Mouse (Mus musculus) neural tube, embryonic 11.5 days (tissue): ENCODE data around the gene Rom1. TPM values are rescaled to one million over a fixed set of nuclear protein-coding genes. Genes with fewer than 3 reads are reported as not detected.
A peak's percentile ranks its signal among the peaks of the same experiment; 100 is the strongest.

ENCODE experiments used
- ATAC-seq: fragments of 200-750 bp; cut with Nextera tagmentation; 2 replicates; pipeline ENCODE4 v1.8.0; 2017; ENCODE audit warnings: moderate number of reproducible peaks, mild to moderate bottlenecking, moderate TSS enrichment, moderate library complexity; ENCODE audit not compliant: insufficient read depth, low FRiP score, low TSS enrichment
- DNase-seq: peaks from one replicate; pipeline ENCODE4 v3.0.0-alpha.2; 2015; ENCODE audit warnings: low spot score
- H3K27ac ChIP-seq: fragments of 300-500 bp; sonication (generic); 2 replicates; pipeline ENCODE4 v1.5.1; 2014; ENCODE audit warnings: low read depth, mild to moderate bottlenecking, low read length
- H3K27me3 ChIP-seq: fragments of 300-500 bp; sonication (generic); 2 replicates; pipeline ENCODE4 v1.6.1; 2014; ENCODE audit warnings: mild to moderate bottlenecking, low read length, mixed read lengths; ENCODE audit not compliant: control insufficient read depth, insufficient read depth
- H3K36me3 ChIP-seq: fragments of 300-500 bp; sonication (generic); 2 replicates; pipeline ENCODE4 v1.6.1; 2014; ENCODE audit warnings: mild to moderate bottlenecking, low read length, moderate library complexity, mixed read lengths; ENCODE audit not compliant: control insufficient read depth, insufficient read depth
- H3K4me1 ChIP-seq: fragments of 300-500 bp; sonication (generic); 2 replicates; pipeline ENCODE4 v1.6.1; 2014; ENCODE audit warnings: low read length, mixed read lengths; ENCODE audit not compliant: control insufficient read depth, insufficient read depth
- H3K4me2 ChIP-seq: fragments of 300-500 bp; sonication (generic); 2 replicates; pipeline ENCODE4 v1.6.1; 2014; ENCODE audit warnings: low read depth, mild to moderate bottlenecking, moderate library complexity
- H3K4me3 ChIP-seq: fragments of 300-500 bp; sonication (generic); 2 replicates; pipeline ENCODE4 v1.5.1; 2014; ENCODE audit warnings: low read depth, low read length
- H3K9ac ChIP-seq: fragments of 300-500 bp; sonication (generic); 2 replicates; pipeline ENCODE4 v1.6.1; 2014; ENCODE audit warnings: mild to moderate bottlenecking, low read length
- H3K9me3 ChIP-seq: fragments of 300-500 bp; sonication (generic); 2 replicates; pipeline ENCODE4 v1.6.1; 2016; ENCODE audit warnings: low read length; ENCODE audit not compliant: control insufficient read depth
- WGBS: fragments of 180-500 bp; shearing (Covaris S2); extraction: QIAGEN DNeasy Blood & Tissue Kit; methylation state at CpG from one replicate; pipeline ENCODE4 v1.1.7; 2014; 5-methylcytosine and 5-hydroxymethylcytosine counted together
- polyA plus RNA-seq: library from polyadenylated mRNA; unstranded; fragments of >200 nt; fragmentation: Nextera tagmentation; extraction: Ambion mirVana; gene quantifications from 2 replicates; pipeline ENCODE4 v1.2.1, GENCODE M21; 2014

The Rom1 gene
- polyA plus RNA-seq, 1 experiment from 2014 or later: 1.2 TPM

GRCm38 (mm10) chr19:8945251-8945650, 16.1 kb upstream of the Rom1 start:
- no peak for ATAC-seq
- WGBS: 86% methylated on average over 6 of the region's 6 CpGs
- Histone ChIP-seq H3K9ac (no peak overlapping the region), H3K4me1 (peaks cover 9% of the 10 kb centered on the region; the same call in 1 of the 2 replicates), H3K9me3 (no peaks in the 10 kb centered on the region), H3K36me3 (peaks cover 30% of the 10 kb centered on the region), H3K27me3 (no peaks in the 10 kb centered on the region), H3K4me2 (no peak overlapping the region), H3K27ac (no peak overlapping the region), H3K4me3 (no peak overlapping the region)
- no peak for DNase-seq

- H3K4me1 ChIP-seq: peaks cover 9% of the 10 kb centered on the region; the same call in 1 of the 2 replicates
- no peak overlapping the region for H3K4me3 ChIP-seq
- H3K27ac ChIP-seq: no peak overlapping the region
- DNase-seq (peak; percentile 77), ATAC-seq (no peak)
- peaks cover 30% of the 10 kb centered on the region for H3K36me3 ChIP-seq
- H3K27me3 ChIP-seq: no peaks in the 10 kb centered on the region
- H3K9ac ChIP-seq: no peak overlapping the region
- no peak overlapping the region for H3K4me2 ChIP-seq
- no peaks in the 10 kb centered on the region for H3K9me3 ChIP-seq
- 59% methylated on average over 5 of the region's 5 CpGs for WGBS
These were observed 15.6 kb upstream of the Rom1 start for GRCm38 (mm10) chr19:8944750-8945149.

- H3K27me3 ChIP-seq: no peaks in the 10 kb centered on the region
- peaks cover 9% of the 10 kb centered on the region; the same call in 1 of the 2 replicates for H3K4me1 ChIP-seq
- no peak for DNase-seq
- peaks cover 28% of the 10 kb centered on the region for H3K36me3 ChIP-seq
- no peak for ATAC-seq
- no peak overlapping the region for H3K4me2 ChIP-seq
- 82% methylated on average over 5 of the region's 5 CpGs for WGBS
- H3K4me3 ChIP-seq: no peak overlapping the region; the same call in 1 of the 2 replicates
- H3K9ac ChIP-seq: no peak overlapping the region
- H3K9me3 ChIP-seq: no peaks in the 10 kb centered on the region
- no peak overlapping the region for H3K27ac ChIP-seq
These were observed 14.9 kb upstream of the Rom1 start for GRCm38 (mm10) chr19:8944062-8944461.

GRCm38 (mm10) chr19:8943047-8943446, 13.9 kb upstream of the Rom1 start:
- H3K9ac ChIP-seq: peak overlapping the region; percentile 99
- peaks cover 20% of the 10 kb centered on the region for H3K36me3 ChIP-seq
- no peak for ATAC-seq
- peak overlapping the region; percentile 42 for H3K4me2 ChIP-seq
- H3K27ac ChIP-seq: no peak overlapping the region
- H3K4me1 ChIP-seq: peaks cover 9% of the 10 kb centered on the region; the same call in 1 of the 2 replicates
- DNase-seq: no peak
- no peaks in the 10 kb centered on the region for H3K27me3 ChIP-seq
- 67% methylated on average over 2 of the region's 2 CpGs for WGBS
- no peaks in the 10 kb centered on the region for H3K9me3 ChIP-seq
- peak overlapping the region; percentile 96 for H3K4me3 ChIP-seq

- Histone ChIP-seq H3K9ac (peak overlapping the region; percentile 99), H3K4me2 (peak overlapping the region; percentile 42), H3K4me3 (peak overlapping the region; percentile 96), H3K27ac (peak overlapping the region; percentile 98), H3K36me3 (peaks cover 18% of the 10 kb centered on the region), H3K9me3 (no peaks in the 10 kb centered on the region), H3K27me3 (no peaks in the 10 kb centered on the region), H3K4me1 (peaks cover 9% of the 10 kb centered on the region; the same call in 1 of the 2 replicates)
- ATAC-seq (peak; percentile 61), DNase-seq (no peak)
- under 1% methylated on average over 46 of the region's 46 CpGs for WGBS
These were observed 13.3 kb upstream of the Rom1 start for GRCm38 (mm10) chr19:8942276-8942964.

- ATAC-seq (peak; percentile 95), DNase-seq (peak; percentile 98)
- H3K4me1 ChIP-seq: peaks cover 9% of the 10 kb centered on the region; the same call in 1 of the 2 replicates
- peak within 1 kb of the TSS; percentile 96 for H3K4me3 ChIP-seq
- no peaks in the 10 kb centered on the region for H3K9me3 ChIP-seq
- no peaks in the 10 kb centered on the region for H3K27me3 ChIP-seq
- peaks cover 13% of the 10 kb centered on the region for H3K36me3 ChIP-seq
- WGBS: under 1% methylated on average over 64 of the region's 64 CpGs
- H3K9ac ChIP-seq: peak within 1 kb of the TSS; percentile 99
- H3K27ac ChIP-seq: peak within 1 kb of the TSS; percentile 98
- H3K4me2 ChIP-seq: peak within 1 kb of the TSS; percentile 42
These were observed 12.5 kb upstream of the Rom1 start, which contains the start of gene Mta2 for GRCm38 (mm10) chr19:8941515-8942217. Mta2 (plus strand) TSS chr19:8941875.

- Histone ChIP-seq H3K4me1 (peaks cover 9% of the 10 kb centered on the region; the same call in 1 of the 2 replicates), H3K4me2 (peak overlapping the region; percentile 42), H3K27ac (peak overlapping the region; percentile 98), H3K4me3 (peak overlapping the region; percentile 96), H3K9me3 (no peaks in the 10 kb centered on the region), H3K27me3 (no peaks in the 10 kb centered on the region), H3K36me3 (peaks cover 9% of the 10 kb centered on the region), H3K9ac (peak overlapping the region; percentile 99)
- WGBS: 25% methylated on average over 10 of the region's 10 CpGs
- DNase-seq (no peak), ATAC-seq (peak; percentile 46; the same call in 1 of the 2 replicates)
These were observed 12.0 kb upstream of the Rom1 start for GRCm38 (mm10) chr19:8941136-8941514.

- H3K9me3 ChIP-seq: no peaks in the 10 kb centered on the region
- WGBS: 77% methylated on average over 15 of the region's 15 CpGs
- ATAC-seq (no peak), DNase-seq (no peak)
- peak overlapping the region; percentile 99; the same call in 1 of the 2 replicates for H3K9ac ChIP-seq
- no peaks in the 10 kb centered on the region for H3K27me3 ChIP-seq
- 0 out of 2 replicates have a peak overlapping the region, but pooled peaks have one; percentile 6 for H3K4me3 ChIP-seq
- peaks cover 6% of the 10 kb centered on the region for H3K36me3 ChIP-seq
- H3K27ac ChIP-seq: no peak overlapping the region
- H3K4me1 ChIP-seq: peaks cover 9% of the 10 kb centered on the region; the same call in 1 of the 2 replicates
- peak overlapping the region; percentile 42 for H3K4me2 ChIP-seq
These were observed 11.5 kb upstream of the Rom1 start for GRCm38 (mm10) chr19:8940526-8941133.
